In the genomic region with DNA sequence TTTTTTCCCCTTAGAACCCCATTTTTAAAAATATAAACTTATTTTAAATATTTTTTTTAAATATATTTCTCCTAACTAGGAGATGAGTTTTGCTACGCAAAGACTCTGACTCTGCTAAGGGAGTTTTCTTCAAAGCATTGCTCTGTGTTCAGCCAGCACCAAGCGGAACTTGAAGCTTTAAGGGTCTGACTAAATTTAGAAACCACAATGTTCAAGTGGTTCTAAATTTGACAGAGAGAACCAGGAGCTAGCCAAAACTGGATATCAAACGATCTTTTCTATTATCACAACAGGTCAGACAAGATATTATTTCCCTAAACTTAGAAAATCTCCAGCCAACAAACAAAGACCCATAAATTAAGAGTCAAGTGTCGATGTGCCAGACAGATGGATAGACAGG, we compare ENCODE assay signal across 25 mouse cellular contexts.
DNase-seq lines count a peak whose midpoint lies in the region; ATAC-seq and TF ChIP-seq lines count a peak whose summit lies in the region.
"Had no signal": no experiment of that assay in that cellular context is flagged by ENCODE, and none has a peak within 500 bp of the region (broad histone marks: within the 10 kb centered on the region; RNA-seq: fewer than 3 reads in every experiment).

No protein-coding gene starts in this region.

- WGBS in heart, adult 2 months: 41% methylated on average over 4 of the region's 4 CpGs
- WGBS in heart, embryonic 13.5 days: 34% methylated on average over 4 of the region's 4 CpGs
- 81% methylated on average over 4 of the region's 4 CpGs for WGBS in midbrain, embryonic 11.5 days

- peak; percentile 79 for ATAC-seq in common myeloid progenitor, adult 5-6 weeks (replicated peaks; ENCODE audit: low read depth, poor library complexity, severe bottlenecking)
- no peak for ATAC-seq in heart, embryonic 13.5 days (ENCODE audit: extremely low read depth, insufficient number of reproducible peaks, low FRiP score, low TSS enrichment)
- ATAC-seq in hematopoietic stem cell, adult 5-6 weeks (replicated peaks in 1 of 2; ENCODE audit: insufficient read depth in 1 of 2, low FRiP score in 2 of 2, low TSS enrichment in 1 of 2, low read depth in 1 of 2, poor library complexity in 2 of 2, severe bottlenecking in 2 of 2): peak; percentile 72 to 78
- no peak for ATAC-seq in midbrain, embryonic 11.5 days (ENCODE audit: low FRiP score)
- ATAC-seq: forebrain, embryonic 16.5 days; midbrain, embryonic 16.5 days had no signal

- no peaks in the 10 kb centered on the region; the same call in 1 of the 2 replicates for H3K4me1 ChIP-seq in heart, adult 2 months (ENCODE audit: control insufficient read depth, insufficient read depth, low read length)
- peaks cover 14% of the 10 kb centered on the region; the same call in 1 of the 2 replicates for H3K4me1 ChIP-seq in heart, embryonic 13.5 days
- H3K4me1 ChIP-seq in midbrain, embryonic 11.5 days (ENCODE audit: control insufficient read depth, insufficient read depth, low read length): no peaks in the 10 kb centered on the region
- H3K4me1 ChIP-seq: hindbrain, embryonic 13.5 days; limb, embryonic 15.5 days; lung, embryonic 15.5 days; neural tube, embryonic 15.5 days had no signal

- H3K9ac ChIP-seq in heart, adult 2 months (ENCODE audit: low read depth, low read length): no peak overlapping the region
- H3K9ac ChIP-seq in heart, embryonic 13.5 days: no peak overlapping the region
- H3K9ac ChIP-seq in midbrain, embryonic 11.5 days (ENCODE audit: low read length): no peak overlapping the region
- H3K9ac ChIP-seq: hindbrain, embryonic 13.5 days; limb, embryonic 15.5 days; liver, embryonic 14.5 days; lung, embryonic 15.5 days; neural tube, embryonic 15.5 days had no signal

- H3K79me2 ChIP-seq in heart, adult 2 months (replicated peaks; ENCODE audit: control insufficient read depth, insufficient read depth, low read length): no peaks in the 10 kb centered on the region

- no peaks in the 10 kb centered on the region for H3K9me3 ChIP-seq in heart, embryonic 13.5 days
- H3K9me3 ChIP-seq in midbrain, embryonic 11.5 days (ENCODE audit: control insufficient read depth, low read length): no peaks in the 10 kb centered on the region
- H3K9me3 ChIP-seq: hindbrain, embryonic 13.5 days; limb, embryonic 15.5 days; lung, embryonic 15.5 days; neural tube, embryonic 15.5 days had no signal

- intact Hi-C loops in heart, adult 2 months (cut with DNase I): loop anchor here (5.0 kb wide), 1 partner anchor 66 kb away; no protein-coding TSS in a partner anchor
- intact Hi-C loops in heart, postnatal 14 days (cut with DNase I): loop anchor here (10.0 kb wide), 1 partner anchor 496 kb away; no protein-coding TSS in a partner anchor

- no peak for TF ChIP-seq CTCF in heart, adult 2 months (IDR thresholded peaks at IDR 0.05)

- H3K27me3 ChIP-seq in heart, adult 2 months (ENCODE audit: control insufficient read depth, insufficient read depth, low read length): no peaks in the 10 kb centered on the region
- no peaks in the 10 kb centered on the region for H3K27me3 ChIP-seq in heart, embryonic 13.5 days (replicated peaks)
- H3K27me3 ChIP-seq in midbrain, embryonic 11.5 days (ENCODE audit: control insufficient read depth, insufficient read depth, low read length): no peaks in the 10 kb centered on the region
- H3K27me3 ChIP-seq: hindbrain, embryonic 13.5 days; limb, embryonic 15.5 days; lung, embryonic 15.5 days; neural tube, embryonic 15.5 days had no signal

- peaks cover 3% of the 10 kb centered on the region for H3K36me3 ChIP-seq in heart, adult 2 months (ENCODE audit: control insufficient read depth, insufficient read depth, low read length)
- no peaks in the 10 kb centered on the region for H3K36me3 ChIP-seq in heart, embryonic 13.5 days
- no peaks in the 10 kb centered on the region for H3K36me3 ChIP-seq in midbrain, embryonic 11.5 days (ENCODE audit: control insufficient read depth, insufficient read depth, low read length)
- H3K36me3 ChIP-seq: hindbrain, embryonic 13.5 days; limb, embryonic 15.5 days; lung, embryonic 15.5 days; neural tube, embryonic 15.5 days had no signal

- peak overlapping the region; percentile 2 for H3K27ac ChIP-seq in heart, adult 2 months
- peak overlapping the region; percentile 39; the same call in 1 of the 2 replicates for H3K27ac ChIP-seq in heart, embryonic 13.5 days (replicated peaks)
- no peak overlapping the region for H3K27ac ChIP-seq in midbrain, embryonic 11.5 days (ENCODE audit: low read depth, low read length)
- H3K27ac ChIP-seq: hindbrain, embryonic 13.5 days; left cerebral cortex, adult 2 months; limb, embryonic 15.5 days; liver, embryonic 14.5 days; lung, embryonic 15.5 days; neural tube, embryonic 15.5 days; stomach, postnatal 0 days had no signal

- DNase-seq in heart, adult 2 months: no peak
- no peak for DNase-seq in heart, postnatal 14 days
- no peak for DNase-seq in cerebellum, postnatal 36 days
- no peak for DNase-seq in midbrain, embryonic 11.5 days (ENCODE audit: low spot score, missing footprints)
- no peak for DNase-seq in retina, embryonic 14.5 days (ENCODE audit: low spot score)
- DNase-seq: adrenal gland, adult 2 months; cerebellum, adult 11-12 months; cerebellum, postnatal 14 days; gastrocnemius, postnatal 36 days; kidney, adult 18-20 months; left cerebral cortex, postnatal 4 days; lung, postnatal 4 days had no signal

- TF ChIP-seq POLR2A in heart, adult 2 months (IDR thresholded peaks at IDR 0.05; ENCODE audit: insufficient read depth, low read depth, low read length): no peak

- peak overlapping the region; percentile 11; the same call in 1 of the 2 replicates for H3K4me2 ChIP-seq in heart, embryonic 13.5 days
- H3K4me2 ChIP-seq in midbrain, embryonic 11.5 days: no peak overlapping the region
- H3K4me2 ChIP-seq: hindbrain, embryonic 13.5 days; limb, embryonic 15.5 days; lung, embryonic 15.5 days; neural tube, embryonic 15.5 days had no signal

- TF ChIP-seq EP300 in heart, adult 2 months (IDR thresholded peaks at IDR 0.05; ENCODE audit: insufficient read depth, low read depth, low read length): no peak

- no peak overlapping the region for H3K4me3 ChIP-seq in heart, adult 2 months
- no peak overlapping the region for H3K4me3 ChIP-seq in heart, embryonic 13.5 days
- H3K4me3 ChIP-seq in midbrain, embryonic 11.5 days (ENCODE audit: low read depth, low read length): no peak overlapping the region
- H3K4me3 ChIP-seq: hindbrain, embryonic 13.5 days; left cerebral cortex, adult 2 months; limb, embryonic 15.5 days; lung, embryonic 15.5 days; myocyte; neural tube, embryonic 15.5 days had no signal

Comparison
In these comparisons a context has a peak if more than half of its experiments do, and no peak if none do; other contexts are left out.
1. ATAC-seq: peak in common myeloid progenitor, adult 5-6 weeks (single experiment) and hematopoietic stem cell, adult 5-6 weeks (2 of 2); none in heart, embryonic 13.5 days (single experiment) and midbrain, embryonic 11.5 days (single experiment).